In the genomic region with DNA sequence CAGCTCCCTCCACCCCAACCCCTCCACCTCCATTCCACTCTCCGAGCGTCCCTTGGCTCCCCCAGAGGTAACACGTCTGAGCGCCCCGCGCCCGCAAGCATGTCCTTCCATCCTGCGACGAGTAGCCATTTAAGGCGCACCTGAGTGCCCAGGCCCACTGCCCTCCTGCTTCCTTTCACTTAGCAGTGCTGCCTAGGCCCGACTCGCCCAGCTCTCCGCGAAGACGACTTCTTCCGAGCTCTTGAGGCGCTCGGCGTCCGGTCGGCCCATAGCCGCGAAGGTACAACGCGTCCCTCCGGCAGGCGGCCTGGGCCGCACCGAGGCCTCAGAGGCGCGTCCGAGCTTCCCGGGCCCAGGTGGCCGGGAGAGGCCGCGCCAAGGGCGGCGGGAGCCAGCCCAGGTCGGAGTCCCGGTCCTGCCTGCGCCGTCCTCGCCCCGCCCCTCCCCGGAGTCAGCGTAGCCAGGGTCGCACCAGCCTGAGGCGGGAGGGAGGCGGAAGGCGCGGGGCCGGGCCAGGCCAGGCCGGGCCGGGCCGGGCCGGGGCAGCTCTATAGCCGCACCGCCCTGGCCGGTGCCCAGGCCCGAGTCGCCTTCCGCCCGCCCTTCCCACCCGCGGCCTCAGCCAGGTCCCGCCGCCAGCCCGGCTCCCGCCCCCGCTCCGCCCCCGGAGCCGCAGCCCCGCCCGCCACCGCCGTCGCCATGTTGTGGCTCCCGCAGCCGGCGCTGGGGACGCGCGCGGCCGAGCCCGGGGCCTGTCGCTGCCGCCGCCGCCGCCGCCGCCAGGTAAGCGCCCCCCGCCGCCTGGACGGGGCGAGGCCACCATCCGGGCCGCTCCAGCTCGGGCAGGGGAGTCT, we compare ENCODE assay signal across 8 mouse cellular contexts. TPM values are rescaled to one million over a fixed set of nuclear protein-coding genes. Genes with fewer than 3 reads are reported as not detected.
A peak's percentile ranks its signal among the peaks of the same experiment; 100 is the strongest.
DNase-seq lines count a peak whose midpoint lies in the region; ATAC-seq and TF ChIP-seq lines count a peak whose summit lies in the region.

A gene (plus strand): TSS at position 702 of the 854 bp plus-strand sequence.

- H3K4me1 ChIP-seq in embryonic facial prominence, embryonic 12.5 days = peaks cover 20% of the 10 kb centered on the region
- peaks cover 41% of the 10 kb centered on the region for H3K4me1 ChIP-seq in limb, embryonic 13.5 days
- peaks cover 36% of the 10 kb centered on the region for H3K4me1 ChIP-seq in midbrain, embryonic 15.5 days
- H3K4me1 ChIP-seq in spleen, adult 2 months (ENCODE audit: control insufficient read depth, insufficient read depth, insufficient read length) = peaks cover 9% of the 10 kb centered on the region

- no peaks in the 10 kb centered on the region for H3K27me3 ChIP-seq in embryonic facial prominence, embryonic 12.5 days
- H3K27me3 ChIP-seq in limb, embryonic 13.5 days = no peaks in the 10 kb centered on the region
- no peaks in the 10 kb centered on the region for H3K27me3 ChIP-seq in midbrain, embryonic 15.5 days (replicated peaks)
- H3K27me3 ChIP-seq in spleen, adult 2 months (ENCODE audit: control insufficient read depth, insufficient read depth, low read length) = no peaks in the 10 kb centered on the region

- H3K9ac ChIP-seq in embryonic facial prominence, embryonic 12.5 days = peak within 1 kb of the TSS; percentile 84
- H3K9ac ChIP-seq in limb, embryonic 13.5 days = peak within 1 kb of the TSS; percentile 96
- peak within 1 kb of the TSS; percentile 97 for H3K9ac ChIP-seq in midbrain, embryonic 15.5 days

- H3K9me3 ChIP-seq in embryonic facial prominence, embryonic 12.5 days = no peaks in the 10 kb centered on the region
- no peaks in the 10 kb centered on the region for H3K9me3 ChIP-seq in limb, embryonic 13.5 days
- H3K9me3 ChIP-seq in midbrain, embryonic 15.5 days = no peaks in the 10 kb centered on the region

- no peaks in the 10 kb centered on the region for H3K36me3 ChIP-seq in embryonic facial prominence, embryonic 12.5 days
- no peaks in the 10 kb centered on the region for H3K36me3 ChIP-seq in limb, embryonic 13.5 days
- no peaks in the 10 kb centered on the region for H3K36me3 ChIP-seq in midbrain, embryonic 15.5 days (replicated peaks)
- no peaks in the 10 kb centered on the region for H3K36me3 ChIP-seq in spleen, adult 2 months (ENCODE audit: control insufficient read depth, insufficient read depth, low read length)

- H3K4me3 ChIP-seq in embryonic facial prominence, embryonic 12.5 days = peak within 1 kb of the TSS; percentile 65
- H3K4me3 ChIP-seq in limb, embryonic 13.5 days = peak within 1 kb of the TSS; percentile 92
- H3K4me3 ChIP-seq in midbrain, embryonic 15.5 days = peak within 1 kb of the TSS; percentile 90
- H3K4me3 ChIP-seq in spleen, adult 2 months (ENCODE audit: extremely low read depth, insufficient read depth, insufficient read length) = peak within 1 kb of the TSS; percentile 73

- WGBS in embryonic facial prominence, embryonic 12.5 days = under 1% methylated on average over 85 of the region's 102 CpGs
- under 1% methylated on average over 71 of the region's 102 CpGs for WGBS in limb, embryonic 13.5 days
- WGBS in midbrain, embryonic 15.5 days = under 1% methylated on average over 71 of the region's 102 CpGs
- WGBS in spleen, adult 2 months = under 1% methylated on average over 81 of the region's 102 CpGs

- TF ChIP-seq POLR2A in spleen, adult 2 months (IDR thresholded peaks at IDR 0.05; ENCODE audit: low read depth, low read length) = no peak

- peak within 1 kb of the TSS; percentile 90 for H3K4me2 ChIP-seq in embryonic facial prominence, embryonic 12.5 days (replicated peaks)
- peak within 1 kb of the TSS; percentile 92 for H3K4me2 ChIP-seq in limb, embryonic 13.5 days (replicated peaks)
- H3K4me2 ChIP-seq in midbrain, embryonic 15.5 days = peak within 1 kb of the TSS; percentile 78

- peak; percentile 83 for DNase-seq in 3134 (ENCODE audit: extremely low read depth, insufficient read length, low spot score)
- peak; percentile 93 for DNase-seq in adrenal gland, postnatal 25 days
- DNase-seq in heart, adult 11 months = peak; percentile 99
- DNase-seq in kidney, adult 18-20 months = peak; percentile 92
- peak; percentile 22 to 79 for DNase-seq in spleen, adult 2 months (ENCODE audit: low read depth in 1 of 2, low spot score in 2 of 2)

- peak within 1 kb of the TSS; percentile 97 for H3K27ac ChIP-seq in embryonic facial prominence, embryonic 12.5 days
- peak within 1 kb of the TSS; percentile 97 for H3K27ac ChIP-seq in limb, embryonic 13.5 days
- peak within 1 kb of the TSS; percentile 95 for H3K27ac ChIP-seq in midbrain, embryonic 15.5 days
- H3K27ac ChIP-seq in spleen, adult 2 months (ENCODE audit: insufficient read depth, low read length) = peak within 1 kb of the TSS; percentile 97

- no peak for TF ChIP-seq CTCF in spleen, adult 2 months (IDR thresholded peaks at IDR 0.05; ENCODE audit: extremely low read depth, insufficient read depth, insufficient read length, insufficient replicate concordance)

- peak; percentile 89 for ATAC-seq in embryonic facial prominence, embryonic 12.5 days (ENCODE audit: insufficient number of reproducible peaks, insufficient read depth, low FRiP score, low TSS enrichment)
- ATAC-seq in limb, embryonic 13.5 days (ENCODE audit: low FRiP score, low read depth) = peak; percentile 91
- ATAC-seq in midbrain, embryonic 15.5 days (replicated peaks) = peak; percentile 90

RNA-seq across cellular contexts. Expression of the gene that starts here (rescaled TPM):
- 26.8 and 28.7 TPM in 2 replicates for total RNA-seq in adrenal gland, postnatal 25 days (2021)
- 13.7 and 14.1 TPM in 2 replicates for polyA plus RNA-seq in embryonic facial prominence, embryonic 12.5 days (2016; fragmentation: Nextera tagmentation; extraction: Ambion mirVana)
- 10.4 and 12.9 TPM in 2 replicates for polyA plus RNA-seq in limb, embryonic 13.5 days (2015; fragmentation: Nextera tagmentation; extraction: Ambion mirVana)
- polyA plus RNA-seq in midbrain, embryonic 15.5 days (2015; fragmentation: Nextera tagmentation; extraction: Ambion mirVana) = 10.8 and 13.2 TPM in 2 replicates
- 24.7 and 28.1 TPM in 2 replicates for polyA plus RNA-seq in spleen, adult 2 months (2012; rRNA removed)

Comparison
In these comparisons a context has a peak if more than half of its experiments do, and no peak if none do; other contexts are left out.
1. Peak in every context shown above with its lines: DNase-seq, ATAC-seq, H3K4me3 ChIP-seq and H3K27ac ChIP-seq.